Mouse (Mus musculus): Measurements from ENCODE around the gene Adgrg7.
A peak's percentile ranks its signal among the peaks of the same experiment; 100 is the strongest.

Gene Adgrg7

DNA sequence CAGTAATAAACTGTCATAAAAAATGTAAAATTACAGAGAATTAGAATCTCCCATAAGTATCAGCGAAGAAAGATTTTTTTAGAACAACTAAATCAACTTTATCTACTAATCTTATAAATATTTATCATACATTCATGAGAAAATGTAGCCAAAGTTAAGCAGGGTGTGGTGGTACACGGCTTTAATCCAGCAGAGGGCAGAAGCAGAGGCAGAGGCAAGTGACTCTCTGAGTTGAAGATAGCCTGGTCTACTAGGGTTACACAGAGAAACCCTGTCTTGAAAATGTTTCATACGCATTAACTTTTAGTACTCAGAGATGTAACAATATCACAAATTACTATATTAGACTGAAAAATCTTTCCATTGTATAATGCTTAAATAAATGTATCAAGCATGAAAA is 89.9 kb downstream of the Adgrg7 start:
- DNase-seq, result no peak

GRCm38 (mm10) chr16:56700898-56701297 is 94.8 kb downstream of the Adgrg7 start:
- no peak for DNase-seq

DNA sequence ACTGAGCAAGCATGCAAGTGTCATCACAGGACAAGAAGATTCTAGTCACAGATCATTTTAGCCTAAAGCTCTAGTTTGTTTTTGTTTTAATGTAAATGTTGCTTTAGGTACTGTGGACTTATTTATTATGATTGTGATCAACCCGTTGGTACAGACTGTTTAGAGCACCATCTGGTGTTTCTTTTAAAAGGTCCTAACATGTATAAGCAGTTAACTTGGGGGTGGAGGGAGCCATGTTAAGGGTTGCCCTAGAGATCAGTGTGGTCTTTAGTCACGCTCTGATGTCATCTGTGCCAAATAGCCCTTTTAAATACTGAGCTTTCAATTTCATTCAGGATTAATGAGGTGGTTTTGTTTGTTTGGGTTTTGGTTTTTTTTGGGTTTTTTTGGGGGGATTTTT is 99.2 kb downstream of the Adgrg7 start:
- no peak for DNase-seq

DNA sequence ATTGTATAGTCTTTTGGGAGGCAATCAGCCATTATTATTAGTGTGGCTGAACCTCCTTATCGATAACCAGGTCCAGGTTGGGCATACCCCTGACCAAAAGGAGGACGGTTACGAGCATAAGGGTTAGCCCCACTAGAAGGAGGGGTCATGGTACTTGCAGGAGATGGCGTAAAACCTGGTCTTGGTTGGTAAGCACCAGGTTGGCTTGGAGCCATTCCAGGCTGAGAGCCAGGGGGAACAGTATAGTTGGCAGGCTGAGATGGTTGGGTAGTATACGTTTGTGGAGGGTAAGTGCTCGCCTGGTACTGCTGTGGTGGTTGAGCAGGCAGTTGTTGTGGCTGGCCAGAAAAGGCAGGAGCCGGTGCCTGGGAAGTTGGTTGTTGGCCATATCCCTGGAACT is 104.9 kb downstream of the Adgrg7 start:
- DNase-seq, result no peak

DNA sequence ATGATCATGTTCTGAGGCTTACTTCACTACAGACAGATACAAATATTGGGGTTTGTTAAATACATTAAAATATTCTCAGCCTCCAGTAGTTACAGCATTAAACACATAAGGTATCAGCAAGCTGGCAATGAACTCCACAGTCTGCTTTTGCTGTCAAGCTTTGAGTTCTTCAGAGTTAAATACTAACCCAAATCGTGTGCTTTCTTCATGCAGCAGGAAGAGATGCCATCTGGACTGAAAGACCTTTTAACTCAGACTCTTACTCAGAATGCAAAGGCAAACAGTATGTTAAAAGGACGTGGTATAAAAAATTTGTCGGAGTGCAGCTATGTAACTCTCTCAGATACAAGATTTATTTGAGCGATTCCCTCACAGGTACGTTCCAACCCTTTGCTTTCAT is 108.9 kb downstream of the Adgrg7 start:
- DNase-seq, result no peak

- no peak for DNase-seq
Measured at GRCm38 (mm10) chr16:56681010-56681645, 114.5 kb downstream of the Adgrg7 start.

DNA sequence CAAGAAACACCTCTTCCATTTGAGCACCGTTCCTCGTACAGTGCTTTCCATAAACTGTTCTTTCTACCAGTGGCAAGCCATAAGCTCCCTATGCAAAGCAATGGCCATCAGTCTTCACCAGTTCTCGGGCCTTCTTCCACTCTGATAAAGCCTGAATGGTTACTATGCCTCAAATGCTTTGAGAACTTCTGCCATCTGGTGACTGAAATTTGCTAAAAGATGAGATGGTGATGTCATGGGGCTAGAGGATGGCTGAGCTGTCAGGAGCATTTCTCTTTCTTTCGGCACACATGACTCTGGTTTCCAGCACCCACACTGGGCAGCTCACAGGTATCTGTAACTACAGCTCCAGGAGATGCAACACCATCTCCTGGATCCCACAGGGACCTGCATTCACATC is 118.5 kb downstream of the Adgrg7 start:
- DNase-seq, result peak; percentile 15
